Mouse (Mus musculus) neural tube, embryonic 10.5 days (tissue): ENCODE results near the gene Mepce.
"Not testable (repeated sequence)": the region's sequence is repeated elsewhere in the genome, so short reads cannot be mapped to it uniquely, and the experiment has no call there.

Source experiments
- DNase-seq: peaks from one replicate; pipeline ENCODE4 v3.0.0-alpha.2; 2017; ENCODE audit warnings: low spot score; ENCODE audit errors: extremely low spot score

Mepce gene

GRCm38 (mm10) chr5:137758921-137759534 lies 28.4 kb downstream of the Mepce start:
- no peak for DNase-seq

DNA sequence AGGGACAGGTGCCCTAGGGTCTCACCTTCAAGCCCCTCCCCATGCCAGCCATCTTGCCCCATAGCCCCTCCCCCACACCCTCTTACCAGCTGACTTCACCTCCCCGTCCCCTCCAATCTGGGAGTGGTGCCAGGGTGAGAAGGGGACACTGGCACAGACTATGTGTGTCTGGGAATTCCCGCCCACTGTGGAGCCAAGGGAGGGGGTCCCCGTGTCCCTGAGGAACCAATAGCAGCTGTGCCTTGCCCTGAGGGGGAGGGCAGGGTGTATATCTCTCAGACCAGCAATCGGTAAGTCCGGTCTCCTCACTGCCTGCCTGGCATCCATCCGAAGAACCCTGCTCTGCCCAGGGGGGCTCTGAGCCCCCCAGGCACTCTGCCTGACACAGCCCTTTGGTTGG lies 29.6 kb downstream of the Mepce start:
- DNase-seq = no peak

- peak; percentile 90 for DNase-seq
Measured at GRCm38 (mm10) chr5:137756882-137757661, 30.4 kb downstream of the Mepce start.

DNA sequence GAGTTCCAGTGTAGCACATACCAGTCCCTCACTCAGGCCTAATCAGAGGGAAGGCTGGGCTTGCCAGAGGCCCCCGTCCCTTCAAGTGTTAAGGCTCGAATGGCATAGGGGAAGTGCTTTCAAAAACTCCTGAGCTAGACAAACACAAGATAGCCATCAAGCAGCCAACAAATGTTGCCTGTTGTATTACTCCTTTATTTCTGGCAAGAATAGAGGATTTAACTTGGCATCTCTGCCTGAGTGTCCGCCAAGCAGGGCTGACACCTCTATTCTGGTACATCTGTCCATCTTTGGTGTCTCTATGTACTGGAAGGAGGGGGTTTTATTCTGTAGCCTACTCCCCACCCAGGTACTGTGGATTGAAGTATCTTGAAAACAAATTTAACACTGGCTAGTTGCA lies 31.3 kb downstream of the Mepce start:
- no peak for DNase-seq

DNA sequence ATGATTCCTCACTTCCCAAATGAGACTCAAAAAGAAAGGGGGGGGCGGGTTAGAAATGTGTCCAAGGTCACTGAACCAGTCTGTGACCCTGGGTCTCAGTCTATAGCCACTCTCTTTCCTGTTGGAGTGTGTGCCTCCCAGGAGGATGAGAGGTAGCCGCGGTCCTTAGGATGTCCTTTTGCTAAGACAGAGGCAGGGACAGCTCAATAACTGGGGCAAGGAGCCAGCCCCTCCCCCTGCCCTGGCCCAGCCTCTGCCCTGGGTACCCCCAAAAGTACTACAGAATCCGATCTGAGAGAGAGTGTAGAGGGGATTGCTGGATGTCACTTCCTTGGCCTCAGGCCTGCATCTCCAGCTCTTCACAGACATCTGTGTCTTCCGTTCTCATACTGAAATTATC lies 32.0 kb downstream of the Mepce start:
- no peak for DNase-seq

GRCm38 (mm10) chr5:137753111-137753832 lies 34.2 kb downstream of the Mepce start:
- no peak for DNase-seq

DNA sequence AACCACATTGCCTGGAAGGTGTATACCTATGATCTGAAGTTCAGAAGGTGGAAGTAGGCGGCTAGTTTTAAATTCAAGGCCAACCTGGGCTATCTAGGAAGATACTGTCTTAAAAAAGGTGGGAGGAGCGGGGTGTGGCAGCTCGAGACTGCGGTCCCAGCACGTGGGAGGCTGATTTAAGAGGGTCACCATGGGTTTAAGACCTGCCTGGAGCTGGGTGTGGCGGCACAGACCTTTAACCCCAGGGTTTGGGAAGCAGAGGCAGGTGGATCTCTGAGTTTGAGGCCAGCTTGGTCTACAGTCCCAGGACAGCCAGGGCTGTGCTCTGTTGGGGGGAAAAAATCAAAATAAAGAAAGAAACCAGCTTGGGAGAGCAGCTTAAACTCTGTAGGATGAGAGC lies 35.5 kb downstream of the Mepce start:
- DNase-seq = no peak

DNA sequence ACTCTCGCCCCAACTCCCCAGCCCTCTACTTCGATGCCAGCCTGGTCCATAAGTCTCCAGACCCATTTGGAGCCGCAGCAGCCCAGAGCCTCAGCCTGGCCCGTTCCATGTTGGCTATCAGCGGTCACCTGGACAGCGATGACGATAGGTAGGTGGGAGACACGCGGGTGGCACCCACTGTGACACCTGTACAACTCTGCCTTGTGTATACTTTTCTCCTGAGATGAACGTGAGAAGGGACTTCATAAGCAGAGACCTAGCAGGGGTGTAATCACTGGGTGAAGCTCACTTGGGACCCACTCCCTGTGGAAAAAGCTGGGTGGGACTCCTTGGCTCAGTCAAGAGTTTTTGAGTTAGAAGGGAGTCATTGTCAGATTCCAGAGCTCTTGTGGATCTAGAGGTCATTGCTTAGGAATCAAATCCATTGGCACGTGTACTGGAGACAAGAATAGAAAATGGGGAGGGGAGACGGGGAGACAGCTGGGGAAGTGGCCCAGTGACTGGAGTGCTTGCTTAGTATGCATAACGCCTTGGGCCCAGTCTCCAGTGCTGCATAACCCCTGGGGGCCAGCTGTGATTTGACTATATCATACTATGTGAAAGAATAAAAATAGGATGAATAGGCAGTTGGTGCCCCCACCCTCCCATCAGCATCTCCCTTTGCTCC lies 36.1 kb downstream of the Mepce start:
- no peak for DNase-seq

- not testable (repeated sequence) for DNase-seq
Measured at GRCm38 (mm10) chr5:137750212-137750611, 37.2 kb downstream of the Mepce start.

- DNase-seq = no peak
Measured at GRCm38 (mm10) chr5:137749196-137749836, 38.1 kb downstream of the Mepce start.

GRCm38 (mm10) chr5:137748130-137748770 lies 39.2 kb downstream of the Mepce start:
- DNase-seq = no peak

- DNase-seq = peak; percentile 36
Measured at GRCm38 (mm10) chr5:137747326-137747961, 40.0 kb downstream of the Mepce start.

GRCm38 (mm10) chr5:137746851-137747325 lies 40.6 kb downstream of the Mepce start:
- DNase-seq = no peak

GRCm38 (mm10) chr5:137746282-137746850 lies 41.1 kb downstream of the Mepce start:
- peak; percentile 76 for DNase-seq

DNA sequence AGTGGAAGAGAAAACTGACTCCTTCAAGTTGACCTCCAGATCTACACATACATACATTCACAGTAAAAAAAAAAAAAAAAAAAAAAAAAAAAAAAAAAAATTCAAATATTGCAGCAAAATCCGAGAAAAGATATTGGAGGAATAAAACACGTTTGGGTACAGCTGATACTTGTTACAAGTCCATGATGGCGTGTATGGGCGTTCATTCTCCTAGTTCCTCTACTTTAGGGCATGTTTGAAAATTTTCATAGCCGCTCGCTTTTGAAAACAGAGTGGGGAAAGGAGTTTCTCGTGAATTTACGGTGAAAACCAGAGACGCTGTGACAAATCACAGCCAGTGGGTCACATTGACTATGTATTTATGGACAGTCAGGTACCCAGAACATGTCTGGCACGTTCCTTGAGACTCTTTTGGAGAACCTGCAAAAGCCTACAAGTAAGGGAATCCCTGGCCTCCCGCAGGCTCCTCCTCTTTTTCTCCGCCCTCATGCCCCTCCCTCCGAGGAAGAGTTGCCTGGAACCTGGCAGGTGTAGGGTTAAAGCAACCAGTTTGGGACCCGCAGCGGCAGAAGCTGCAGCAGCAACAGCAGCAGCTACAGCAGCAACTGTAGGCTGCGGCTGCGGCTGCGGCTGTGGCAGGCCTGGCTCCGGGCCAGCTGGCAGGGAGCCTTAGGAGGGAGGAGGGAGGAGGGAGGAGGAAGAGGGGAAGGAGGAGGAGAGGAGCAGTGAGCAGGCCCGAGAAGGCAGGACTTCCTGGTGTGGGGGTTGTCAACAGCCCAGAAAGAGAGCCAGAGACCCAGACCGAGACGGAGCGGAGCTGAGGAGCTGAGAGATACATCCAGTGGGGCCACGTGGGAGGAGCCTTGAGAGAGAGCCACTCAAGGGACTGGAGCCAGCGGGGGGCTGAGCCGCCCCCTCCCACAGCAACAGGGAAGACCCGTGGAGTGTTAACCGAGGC lies 42.0 kb downstream of the Mepce start, which contains the start of gene Tsc22d4:
Tsc22d4 (plus strand) TSS at position 517 of the 958 bp plus-strand sequence.
- DNase-seq = peak; percentile 91

DNA sequence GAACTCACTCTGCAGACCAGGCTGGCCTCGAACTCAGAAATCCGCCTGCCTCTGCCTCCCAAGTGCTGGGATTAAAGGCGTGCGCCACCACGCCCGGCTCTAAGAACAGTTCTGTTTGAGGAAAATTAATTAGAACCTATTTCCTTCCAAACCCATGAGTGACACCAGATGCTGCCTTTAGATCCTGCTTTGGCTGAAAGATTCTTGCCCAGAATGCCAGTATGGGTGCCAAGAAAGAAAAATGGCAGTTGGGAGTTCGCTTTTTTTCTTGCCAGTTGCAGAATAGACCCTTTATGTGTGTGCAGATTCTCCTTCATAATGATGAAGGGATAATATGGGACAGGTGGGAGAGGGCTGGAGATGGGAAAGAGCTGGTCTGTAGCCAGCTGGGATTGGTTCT lies 43.3 kb downstream of the Mepce start:
- no peak for DNase-seq

- DNase-seq = no peak
Measured at GRCm38 (mm10) chr5:137742836-137743235, 44.6 kb downstream of the Mepce start.

- DNase-seq = no peak
Measured at GRCm38 (mm10) chr5:137742048-137742447, 45.4 kb downstream of the Mepce start.
